Mouse (Mus musculus): ENCODE results near the gene Art4.

DNA sequence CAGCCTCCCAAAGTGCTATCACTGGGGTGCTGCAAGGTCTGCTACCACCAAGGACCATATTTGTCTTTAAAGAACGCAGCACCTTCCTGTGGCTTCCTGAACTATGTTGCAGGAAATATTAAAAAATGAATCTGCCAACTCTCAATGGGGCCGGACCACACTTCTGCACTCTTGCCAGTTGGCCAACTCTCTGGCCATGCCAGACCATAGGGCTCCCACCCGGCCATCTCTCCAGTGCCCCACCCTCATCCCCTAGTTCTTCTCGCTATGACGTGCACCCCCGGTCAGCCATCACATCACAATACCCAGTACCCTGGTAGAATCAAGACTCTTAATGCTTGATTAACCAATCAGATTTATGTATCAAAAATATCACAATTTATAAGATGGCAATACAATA is 26.4 kb upstream of the Art4 start:
- TF ChIP-seq POLR2A (IDR thresholded peaks at IDR 0.05; ENCODE audit: control insufficient read depth, extremely low read depth, insufficient read depth, low read length, poor library complexity) (no peak), CTCF (IDR thresholded peaks at IDR 0.05; ENCODE audit: borderline replicate concordance, control insufficient read depth, extremely low read depth, insufficient read depth, low read length, poor library complexity) (no peak)

Data from thymus, adult 2 months (tissue).